Mouse (Mus musculus): ENCODE measurements around the gene Dpp6. TPM values are rescaled to one million over a fixed set of nuclear protein-coding genes. Genes with fewer than 3 reads are reported as not detected.

Dpp6 gene
- polyA plus RNA-seq, 1 experiment, result 0.73 TPM

GRCm38 (mm10) chr5:27671487-27671886 is 854.5 kb downstream of the Dpp6 start:
- DNase-seq (ENCODE audit: low spot score), result no peak

- no peak for DNase-seq (ENCODE audit: low spot score)
Measured at GRCm38 (mm10) chr5:27677247-27677666, 860.3 kb downstream of the Dpp6 start.

- no peak for DNase-seq (ENCODE audit: low spot score)
Measured at GRCm38 (mm10) chr5:27679151-27679550, 862.1 kb downstream of the Dpp6 start.

GRCm38 (mm10) chr5:27680476-27680875 is 863.5 kb downstream of the Dpp6 start:
- DNase-seq (ENCODE audit: low spot score), result no peak

GRCm38 (mm10) chr5:27685162-27685561 is 868.2 kb downstream of the Dpp6 start:
- no peak for DNase-seq (ENCODE audit: low spot score)

GRCm38 (mm10) chr5:27685923-27686322 is 868.9 kb downstream of the Dpp6 start:
- no peak for DNase-seq (ENCODE audit: low spot score)

GRCm38 (mm10) chr5:27687311-27687710 is 870.3 kb downstream of the Dpp6 start:
- no peak for DNase-seq (ENCODE audit: low spot score)

GRCm38 (mm10) chr5:27702482-27702881 is 885.5 kb downstream of the Dpp6 start:
- no peak for DNase-seq (ENCODE audit: low spot score)

- no peak for DNase-seq (ENCODE audit: low spot score)
Measured at GRCm38 (mm10) chr5:27705020-27705419, 888.0 kb downstream of the Dpp6 start.

- DNase-seq (ENCODE audit: low spot score), result no peak
Measured at GRCm38 (mm10) chr5:27706551-27706950, 889.5 kb downstream of the Dpp6 start.

GRCm38 (mm10) chr5:27707283-27707682 is 890.3 kb downstream of the Dpp6 start:
- no peak for DNase-seq (ENCODE audit: low spot score)

- no peak for DNase-seq (ENCODE audit: low spot score)
Measured at GRCm38 (mm10) chr5:27708209-27708608, 891.2 kb downstream of the Dpp6 start.

- DNase-seq (ENCODE audit: low spot score), result no peak
Measured at GRCm38 (mm10) chr5:27711461-27712192, 894.6 kb downstream of the Dpp6 start.

- DNase-seq (ENCODE audit: low spot score), result no peak
Measured at GRCm38 (mm10) chr5:27714356-27714755, 897.4 kb downstream of the Dpp6 start.

- no peak for DNase-seq (ENCODE audit: low spot score)
Measured at GRCm38 (mm10) chr5:27716026-27716425, 899.0 kb downstream of the Dpp6 start.

GRCm38 (mm10) chr5:27717301-27717700 is 900.3 kb downstream of the Dpp6 start:
- no peak for DNase-seq (ENCODE audit: low spot score)

- no peak for DNase-seq (ENCODE audit: low spot score)
Measured at GRCm38 (mm10) chr5:27719311-27719710, 902.3 kb downstream of the Dpp6 start.

GRCm38 (mm10) chr5:27724460-27724859 is 907.5 kb downstream of the Dpp6 start:
- DNase-seq (ENCODE audit: low spot score), result no peak

GRCm38 (mm10) chr5:27730666-27731065 is 913.7 kb downstream of the Dpp6 start:
- DNase-seq (ENCODE audit: low spot score), result no peak

GRCm38 (mm10) chr5:27731392-27731791 is 914.4 kb downstream of the Dpp6 start:
- DNase-seq (ENCODE audit: low spot score), result no peak

- no peak for DNase-seq (ENCODE audit: low spot score)
Measured at GRCm38 (mm10) chr5:27732288-27732868, 915.4 kb downstream of the Dpp6 start.

- no peak for DNase-seq (ENCODE audit: low spot score)
Measured at GRCm38 (mm10) chr5:27737168-27737567, 920.2 kb downstream of the Dpp6 start.

- DNase-seq (ENCODE audit: low spot score), result no peak
Measured at GRCm38 (mm10) chr5:27739216-27739615, 922.2 kb downstream of the Dpp6 start.

GRCm38 (mm10) chr5:27744944-27745343 is 927.9 kb downstream of the Dpp6 start:
- DNase-seq (ENCODE audit: low spot score), result no peak

Measured in urinary bladder, adult 2 months (tissue).